Mouse (Mus musculus): Measurements from ENCODE around the gene Slc25a1.
"Not testable (repeated sequence)": the region's sequence is repeated elsewhere in the genome, so short reads cannot be mapped to it uniquely, and the experiment has no call there.

The Slc25a1 gene

DNA sequence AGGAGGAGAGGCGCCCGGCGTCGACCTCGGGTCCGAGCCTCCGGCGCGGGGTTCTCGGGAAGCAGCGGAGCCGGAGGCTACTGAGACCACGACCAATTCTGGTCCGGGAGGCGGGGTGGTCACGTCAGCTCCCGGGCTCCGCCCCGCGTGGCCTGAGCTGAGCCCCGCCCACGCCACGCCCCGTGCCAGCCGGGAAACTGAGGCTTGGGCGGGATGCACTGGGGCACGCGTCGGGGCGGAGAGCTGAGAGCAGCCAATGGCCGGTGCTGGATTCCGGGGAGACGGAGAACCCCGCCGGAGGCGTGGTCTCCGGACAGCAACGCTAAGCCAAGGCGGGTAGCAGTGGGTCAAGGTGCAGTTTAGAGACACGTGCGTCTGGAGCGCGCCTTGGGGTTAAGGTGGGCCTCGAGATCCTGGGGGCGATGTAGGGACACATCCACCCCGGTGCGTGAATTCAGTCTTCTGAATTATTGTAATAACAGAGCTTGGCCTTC is at the start of gene Slc25a1:
Slc25a1 (minus strand) TSS at position 133 of the 494 bp plus-strand sequence.
- peak; percentile 76 to 86 for DNase-seq (ENCODE audit: low spot score in 2 of 2)

- DNase-seq (ENCODE audit: low spot score in 2 of 2), result no peak
Observed at GRCm38 (mm10) chr16:17971853-17972252, 43.8 kb upstream of the Slc25a1 start.

DNA sequence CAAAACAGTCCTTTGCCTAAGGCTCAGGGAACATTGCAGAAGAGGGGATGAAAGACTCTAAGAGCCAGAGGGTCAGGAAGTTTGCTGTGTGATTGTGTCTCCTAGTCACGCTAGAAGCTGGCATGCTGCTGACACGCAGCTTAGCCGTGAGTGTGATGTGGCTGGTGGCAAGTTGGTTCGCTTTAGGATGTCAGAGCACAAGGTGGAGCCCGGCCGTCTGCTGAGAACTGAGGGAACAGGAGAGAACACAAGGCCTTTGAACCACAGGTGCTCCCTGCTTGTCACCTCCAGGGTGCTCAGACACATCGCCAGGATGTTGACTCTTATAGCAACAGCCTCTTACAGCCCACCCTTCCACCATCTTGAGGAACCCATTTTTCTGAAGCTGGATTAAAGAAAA is 34.1 kb upstream of the Slc25a1 start:
- no peak for DNase-seq (ENCODE audit: low spot score in 2 of 2)

- not testable (repeated sequence) for DNase-seq (ENCODE audit: low spot score in 2 of 2)
Observed at GRCm38 (mm10) chr16:17956052-17956638, 28.1 kb upstream of the Slc25a1 start.

DNA sequence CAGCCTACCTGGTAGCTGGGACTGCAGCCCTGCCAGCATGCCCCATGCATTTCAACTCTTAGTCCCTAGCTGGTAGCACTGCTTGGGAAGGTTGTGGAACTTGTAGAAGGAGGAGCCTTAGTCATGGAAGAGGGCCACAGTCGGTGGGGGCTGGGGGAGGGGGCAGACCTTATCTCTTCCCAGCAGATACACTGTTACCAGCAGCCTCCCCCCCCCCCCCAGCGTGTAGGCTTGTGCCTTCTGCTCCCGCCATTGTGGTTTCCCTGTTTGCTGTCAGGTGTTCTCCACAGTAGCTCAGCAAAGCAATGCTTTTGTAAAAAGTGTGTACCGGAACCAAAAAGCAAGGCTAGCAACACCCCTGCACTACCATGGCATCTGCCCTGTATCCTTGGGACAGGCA is 23.6 kb upstream of the Slc25a1 start:
- no peak for DNase-seq (ENCODE audit: low spot score in 2 of 2)

DNA sequence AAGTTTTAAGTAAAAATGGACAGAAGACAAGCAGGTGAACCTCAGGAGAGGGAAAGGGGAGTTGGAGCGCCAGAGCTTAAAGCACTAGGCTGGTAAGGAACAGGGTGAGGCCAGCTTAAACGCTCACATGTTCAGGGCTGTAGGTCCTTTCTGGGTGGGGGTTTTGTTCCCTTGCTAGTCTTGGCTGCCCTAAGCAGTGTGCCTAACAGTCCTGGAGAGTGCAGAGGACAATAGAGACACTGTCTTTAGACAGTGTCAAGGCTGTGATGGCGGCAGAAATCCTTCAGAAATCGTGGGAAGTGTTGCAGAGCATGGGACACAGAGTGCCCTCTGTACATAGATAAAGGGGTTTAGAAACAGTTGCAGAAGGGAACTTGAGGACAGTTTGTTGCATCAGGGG is 22.0 kb upstream of the Slc25a1 start:
- DNase-seq (ENCODE audit: low spot score in 2 of 2), result no peak

DNA sequence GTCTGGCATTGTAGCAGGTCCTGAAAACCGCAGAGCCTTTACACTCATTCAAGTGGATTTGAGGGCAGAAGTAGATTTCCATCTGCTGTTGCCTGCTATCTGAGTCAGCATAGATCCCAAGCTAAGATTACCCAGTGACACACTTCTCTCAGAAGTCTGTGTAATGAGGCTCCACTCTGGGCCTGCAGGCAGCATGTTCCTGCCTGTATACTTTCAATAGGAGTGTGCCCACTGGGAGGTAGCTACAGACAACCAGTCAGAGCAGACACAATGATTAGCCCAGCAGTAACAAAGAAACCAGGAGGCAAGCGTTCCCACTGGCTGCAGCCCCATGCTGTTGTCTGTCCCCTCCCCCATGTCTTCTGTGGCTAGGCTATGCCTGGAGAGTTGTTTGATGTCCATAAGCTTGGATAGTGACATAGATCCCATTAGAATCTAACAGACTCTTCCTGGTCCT is 21.4 kb upstream of the Slc25a1 start:
- no peak for DNase-seq (ENCODE audit: low spot score in 2 of 2)

GRCm38 (mm10) chr16:17945081-17945831 is 17.2 kb upstream of the Slc25a1 start:
- no peak for DNase-seq (ENCODE audit: low spot score in 2 of 2)

GRCm38 (mm10) chr16:17943466-17943865 is 15.4 kb upstream of the Slc25a1 start:
- no peak for DNase-seq (ENCODE audit: low spot score in 2 of 2)

- no peak for DNase-seq (ENCODE audit: low spot score in 2 of 2)
Observed at GRCm38 (mm10) chr16:17939255-17939751, 11.3 kb upstream of the Slc25a1 start.

DNA sequence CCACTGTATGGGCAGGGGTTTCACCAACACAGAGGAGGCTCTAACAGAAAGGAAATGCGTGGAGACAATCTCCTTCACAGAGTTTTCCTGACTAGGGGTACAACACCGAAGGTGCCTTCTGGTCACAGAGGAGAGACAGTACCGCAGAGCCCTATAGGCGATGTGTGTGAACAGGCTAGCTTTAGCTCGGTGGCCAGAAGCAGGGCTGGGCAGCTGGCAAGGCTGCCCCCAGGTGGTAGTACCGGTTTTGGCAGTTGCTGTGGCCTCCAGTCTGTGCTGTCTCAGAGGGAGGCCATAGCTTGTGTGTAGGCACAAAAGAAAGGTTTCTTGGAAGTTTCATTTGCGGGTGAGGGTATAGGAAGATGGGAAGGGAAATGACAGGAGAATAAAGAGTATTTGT is 10.8 kb upstream of the Slc25a1 start:
- DNase-seq (ENCODE audit: low spot score in 2 of 2), result no peak

- no peak for DNase-seq (ENCODE audit: low spot score in 2 of 2)
Observed at GRCm38 (mm10) chr16:17938187-17938586, 10.2 kb upstream of the Slc25a1 start.

DNA sequence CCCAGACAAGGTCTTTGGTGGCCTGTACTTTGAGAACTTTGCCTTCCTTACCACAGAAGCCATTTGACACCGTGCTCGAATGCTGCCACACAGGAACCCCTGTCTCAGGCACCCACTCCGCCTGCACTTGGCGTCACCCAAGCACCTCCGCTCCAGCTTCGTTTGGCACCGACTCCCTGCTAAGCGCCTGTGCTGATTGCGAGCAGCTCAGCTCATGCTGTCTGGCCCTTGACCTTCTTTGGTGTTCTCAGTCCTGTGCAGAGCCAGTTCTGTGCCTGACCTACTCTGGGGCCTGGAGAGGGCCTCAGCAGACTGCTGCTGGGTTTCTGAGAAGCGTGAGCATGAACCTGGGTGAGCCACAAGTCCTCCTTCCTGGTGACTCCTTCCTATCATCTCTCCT is 8.8 kb upstream of the Slc25a1 start:
- no peak for DNase-seq (ENCODE audit: low spot score in 2 of 2)

GRCm38 (mm10) chr16:17934445-17934910 is 6.5 kb upstream of the Slc25a1 start:
- DNase-seq (ENCODE audit: low spot score in 2 of 2), result no peak

GRCm38 (mm10) chr16:17933594-17934444 is 5.8 kb upstream of the Slc25a1 start:
- DNase-seq (ENCODE audit: low spot score in 2 of 2), result no peak

- no peak for DNase-seq (ENCODE audit: low spot score in 2 of 2)
Observed at GRCm38 (mm10) chr16:17931906-17932460, 4.0 kb upstream of the Slc25a1 start.

GRCm38 (mm10) chr16:17929631-17930030 is 1.6 kb upstream of the Slc25a1 start:
- no peak for DNase-seq (ENCODE audit: low spot score in 2 of 2)

DNA sequence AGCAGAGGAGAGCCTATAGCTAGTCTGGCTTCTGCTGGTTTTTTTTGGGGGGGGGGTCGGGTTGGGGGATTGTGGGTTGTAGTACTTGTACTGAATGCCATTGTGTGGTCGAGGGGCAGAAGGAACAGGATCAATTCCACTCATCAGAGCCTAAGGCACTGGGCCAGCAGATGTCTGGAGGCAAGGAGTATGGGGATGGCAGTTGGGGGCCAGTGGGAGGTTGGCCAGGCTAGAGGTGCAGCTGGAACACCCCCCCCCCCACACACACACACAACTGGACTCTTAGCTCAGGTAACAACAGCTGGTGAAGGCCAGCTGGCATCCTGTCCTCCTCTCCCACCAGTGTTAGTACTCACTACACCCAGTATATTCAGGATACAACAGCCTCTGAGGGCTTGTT is 1.2 kb upstream of the Slc25a1 start:
- no peak for DNase-seq (ENCODE audit: low spot score in 2 of 2)

DNA sequence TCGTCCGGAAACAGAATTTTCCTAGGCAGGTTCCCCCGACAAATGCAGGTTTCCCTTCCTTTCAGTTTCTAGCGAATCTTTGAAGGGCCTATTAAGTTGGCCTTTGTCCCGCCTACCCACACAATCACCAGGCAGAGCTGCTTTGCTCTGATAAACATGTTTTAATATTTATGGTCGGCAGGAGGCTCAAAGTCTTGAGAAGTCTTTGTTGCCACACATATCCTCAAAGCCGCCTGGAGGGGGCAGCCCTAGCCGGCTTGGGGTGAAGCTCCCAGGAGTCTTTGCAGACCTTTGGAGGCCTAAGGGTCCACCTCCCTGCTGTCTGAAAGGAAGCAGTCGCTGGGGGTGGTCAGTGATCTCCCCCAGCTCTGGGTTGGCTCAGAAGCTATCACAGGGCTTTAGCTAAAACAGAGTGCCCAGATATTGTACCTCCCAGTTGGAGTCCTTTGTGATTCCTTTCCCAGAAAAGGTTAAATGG is 647 bp upstream of the Slc25a1 start:
- DNase-seq (ENCODE audit: low spot score in 2 of 2), result peak; percentile 62 to 70

- DNase-seq (ENCODE audit: low spot score in 2 of 2), result peak in 1 of 2 experiments; percentile 41
Observed at GRCm38 (mm10) chr16:17927351-17928082, 502 bp downstream of the Slc25a1 start.

DNA sequence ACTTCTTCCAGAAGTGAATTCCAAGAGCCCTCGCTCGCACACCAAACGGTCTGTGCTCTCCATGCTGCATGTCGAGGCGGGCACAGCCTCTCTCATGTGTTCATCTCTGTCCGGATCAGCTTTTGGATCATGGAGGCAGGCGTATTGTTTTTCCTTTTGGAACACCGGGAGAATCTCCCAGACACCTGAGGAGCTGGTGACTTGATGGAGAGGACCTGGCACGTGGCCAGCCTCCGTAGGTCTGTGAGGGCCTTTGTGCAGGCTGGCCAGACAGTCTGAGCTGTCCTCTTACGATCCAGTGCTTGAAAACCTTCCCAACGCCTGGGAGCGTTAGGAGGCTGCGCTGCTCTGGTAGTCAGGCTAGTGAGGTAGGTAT is 5.9 kb downstream of the Slc25a1 start:
- no peak for DNase-seq (ENCODE audit: low spot score in 2 of 2)
